Mouse (Mus musculus) ES-E14 (cell line): ENCODE data around the gene Ehd2.
A peak's percentile ranks its signal among the peaks of the same experiment; 100 is the strongest.

Experiments used
- HCFC1 ChIP-seq: IDR thresholded peaks from 2 replicates; pipeline ENCODE4 v1.6.1; 2012; ENCODE audit warnings: low read length, inconsistent platforms, borderline replicate concordance; ENCODE audit not compliant: insufficient read depth
- MAFK ChIP-seq: IDR thresholded peaks from 2 replicates; pipeline ENCODE4 v1.6.1; 2014; ENCODE audit warnings: mild to moderate bottlenecking, low read depth, low read length, inconsistent platforms; ENCODE audit not compliant: insufficient read depth
- ZC3H11A ChIP-seq: IDR thresholded peaks from 2 replicates; pipeline ENCODE4 v1.6.1; 2012; ENCODE audit warnings: low read depth, mild to moderate bottlenecking, inconsistent platforms, low read length, borderline replicate concordance
- ZNF384 ChIP-seq: IDR thresholded peaks from 2 replicates; pipeline ENCODE4 v1.6.1; 2012; ENCODE audit warnings: low read depth, low read length, inconsistent platforms

DNA sequence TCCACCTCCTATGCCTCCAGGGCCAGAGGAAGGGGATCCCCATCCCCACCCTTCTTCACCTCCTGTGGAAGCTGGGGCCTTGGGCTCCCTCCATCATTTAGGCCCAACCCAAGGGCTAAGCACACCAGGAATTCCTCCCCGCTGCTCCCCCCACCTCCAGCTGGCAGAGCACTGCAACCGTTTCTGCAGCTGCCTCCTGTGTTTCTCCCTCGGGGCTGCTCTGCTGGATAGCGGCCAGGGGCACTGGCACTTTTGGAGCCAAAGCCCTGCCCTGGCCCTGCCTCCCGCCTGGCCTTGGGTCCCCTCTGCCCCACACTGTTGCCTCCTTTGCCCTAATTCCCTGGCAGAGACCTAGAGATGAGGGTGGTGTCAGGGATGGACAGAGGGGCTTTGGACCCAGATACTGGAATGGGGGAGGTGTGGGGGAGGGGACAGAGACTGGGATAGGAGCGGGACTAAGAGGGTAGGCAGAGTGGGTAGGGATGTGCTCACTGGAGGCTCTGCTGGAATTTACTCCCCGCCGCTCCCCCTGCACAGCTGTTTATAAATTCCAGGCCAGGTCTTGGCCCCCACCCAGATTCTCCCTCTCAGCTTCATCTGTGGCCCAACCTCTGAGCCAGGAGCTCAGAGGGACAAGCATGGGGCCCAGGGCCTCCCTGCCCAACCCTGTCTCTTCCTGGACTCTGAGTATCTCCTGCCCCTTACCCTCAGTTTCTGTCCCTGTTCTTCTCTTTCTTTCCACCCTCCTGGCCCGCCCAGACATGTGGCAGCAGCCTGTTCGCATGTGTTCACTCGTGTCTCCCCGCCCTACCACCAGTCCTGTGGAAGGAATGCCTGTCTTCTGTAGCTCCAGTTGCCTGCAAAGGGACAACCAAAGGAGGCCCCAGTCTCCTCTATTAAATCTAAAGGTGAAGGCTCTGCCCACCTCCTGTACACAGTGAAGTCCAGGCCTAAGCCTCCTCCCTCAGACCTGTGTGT, 4.8 kb downstream of the Ehd2 start:
- TF ChIP-seq HCFC1, result peak; percentile 27; the same call in 1 of the 2 replicates
- no peak for TF ChIP-seq MAFK
- TF ChIP-seq ZNF384, result no peak
- TF ChIP-seq ZC3H11A, result no peak
